Mouse (Mus musculus) lung, embryonic 14.5 days (tissue): ENCODE results near the gene Rasgef1b. TPM values are rescaled to one million over a fixed set of nuclear protein-coding genes. Genes with fewer than 3 reads are reported as not detected.

Experiments
- ATAC-seq: fragments of 200-750 bp; cut with Nextera tagmentation; 2 replicates; pipeline ENCODE4 v1.8.0; 2017; ENCODE audit warnings: mild to moderate bottlenecking, moderate TSS enrichment, moderate library complexity; ENCODE audit not compliant: insufficient read depth
- DNase-seq: peaks from one replicate; pipeline ENCODE4 v3.0.0-alpha.2; 2015
- H3K27ac ChIP-seq: fragments of 300-500 bp; sonication (generic); 2 replicates; pipeline ENCODE4 v1.5.1; 2014; ENCODE audit warnings: low read depth, mild to moderate bottlenecking, moderate library complexity
- H3K27me3 ChIP-seq: fragments of 300-500 bp; sonication (generic); 2 replicates; pipeline ENCODE4 v1.6.1; 2014; ENCODE audit warnings: low read length, control low read depth; ENCODE audit not compliant: insufficient read depth
- H3K36me3 ChIP-seq: fragments of 300-500 bp; sonication (generic); 2 replicates; pipeline ENCODE4 v1.6.1; 2014; ENCODE audit warnings: control low read depth; ENCODE audit not compliant: insufficient read depth
- H3K4me1 ChIP-seq: fragments of 300-500 bp; sonication (generic); 2 replicates; pipeline ENCODE4 v1.6.1; 2014; ENCODE audit warnings: antibody characterized with exemption, control low read depth; ENCODE audit not compliant: insufficient read depth
- H3K4me2 ChIP-seq: fragments of 300-500 bp; sonication (generic); 2 replicates; pipeline ENCODE4 v1.6.1; 2014; ENCODE audit warnings: mild to moderate bottlenecking
- H3K4me3 ChIP-seq: fragments of 300-500 bp; sonication (generic); 2 replicates; pipeline ENCODE4 v1.5.1; 2014; ENCODE audit warnings: low read depth, low read length
- H3K9ac ChIP-seq: fragments of 300-500 bp; sonication (generic); 2 replicates; pipeline ENCODE4 v1.6.1; 2014
- H3K9me3 ChIP-seq: fragments of 300-500 bp; sonication (generic); 2 replicates; pipeline ENCODE4 v1.6.1; 2016; ENCODE audit warnings: low read depth, low read length, control low read depth
- CTCF ChIP-seq: IDR thresholded peaks from 2 replicates; pipeline ENCODE4 v1.5.1; 2016; ENCODE audit warnings: antibody characterized with exemption, low read depth
- WGBS: fragments of 180-500 bp; shearing (Covaris S2); extraction: QIAGEN DNeasy Blood & Tissue Kit; methylation state at CpG from one replicate; pipeline ENCODE4 v1.1.7; 2014; 5-methylcytosine and 5-hydroxymethylcytosine counted together
- polyA plus RNA-seq: library from polyadenylated mRNA; unstranded; fragments of >200 nt; fragmentation: Nextera tagmentation; extraction: Ambion mirVana; gene quantifications from 2 replicates; pipeline ENCODE4 v1.2.1, GENCODE M21; 2014

Gene Rasgef1b
- polyA plus RNA-seq, 1 experiment from 2014 or later, result 15.9 TPM

- no peak for TF ChIP-seq CTCF
- ATAC-seq, result peak; percentile 84; the same call in 1 of the 2 replicates
- Histone ChIP-seq H3K4me2 (peak overlapping the region; percentile 64), H3K27me3 (no peaks in the 10 kb centered on the region), H3K4me3 (peak overlapping the region; percentile 28), H3K4me1 (peaks cover 4% of the 10 kb centered on the region; the same call in 1 of the 2 replicates), H3K9me3 (no peaks in the 10 kb centered on the region), H3K27ac (peak overlapping the region; percentile 44), H3K36me3 (no peaks in the 10 kb centered on the region), H3K9ac (peak overlapping the region; percentile 48)
- DNase-seq, result peak; percentile 72
- WGBS, result 11% methylated on average over 15 of the region's 15 CpGs
Observed at GRCm38 (mm10) chr5:99339790-99340189, 389.1 kb downstream of the Rasgef1b start.

GRCm38 (mm10) chr5:99338826-99339225 lies 390.0 kb downstream of the Rasgef1b start:
- no peak for DNase-seq
- no peaks in the 10 kb centered on the region for H3K9me3 ChIP-seq
- WGBS, result 74% methylated on average over 6 of the region's 6 CpGs
- no peak overlapping the region for H3K4me3 ChIP-seq
- H3K27ac ChIP-seq, result no peak overlapping the region
- H3K9ac ChIP-seq, result no peak overlapping the region
- H3K27me3 ChIP-seq, result no peaks in the 10 kb centered on the region
- peaks cover 4% of the 10 kb centered on the region; the same call in 1 of the 2 replicates for H3K4me1 ChIP-seq
- H3K4me2 ChIP-seq, result no peak overlapping the region
- ATAC-seq, result no peak
- no peaks in the 10 kb centered on the region for H3K36me3 ChIP-seq
- no peak for TF ChIP-seq CTCF

GRCm38 (mm10) chr5:99336427-99336826 lies 392.4 kb downstream of the Rasgef1b start:
- Histone ChIP-seq H3K9ac (no peak overlapping the region), H3K4me3 (no peak overlapping the region), H3K36me3 (no peaks in the 10 kb centered on the region), H3K4me2 (no peak overlapping the region), H3K27ac (no peak overlapping the region), H3K4me1 (peaks cover 4% of the 10 kb centered on the region; the same call in 1 of the 2 replicates), H3K27me3 (no peaks in the 10 kb centered on the region), H3K9me3 (no peaks in the 10 kb centered on the region)
- no peak for TF ChIP-seq CTCF
- WGBS, result 63% methylated on average over 11 of the region's 11 CpGs
- ATAC-seq, result no peak
- DNase-seq, result no peak

- no peak overlapping the region for H3K4me3 ChIP-seq
- no peaks in the 10 kb centered on the region for H3K4me1 ChIP-seq
- WGBS, result 78% methylated on average over 5 of the region's 5 CpGs
- no peak for ATAC-seq
- H3K9ac ChIP-seq, result no peak overlapping the region
- no peaks in the 10 kb centered on the region for H3K27me3 ChIP-seq
- H3K27ac ChIP-seq, result no peak overlapping the region
- no peaks in the 10 kb centered on the region for H3K9me3 ChIP-seq
- DNase-seq, result no peak
- H3K36me3 ChIP-seq, result no peaks in the 10 kb centered on the region
- no peak overlapping the region for H3K4me2 ChIP-seq
- TF ChIP-seq CTCF, result no peak
Observed at GRCm38 (mm10) chr5:99334017-99334416, 394.8 kb downstream of the Rasgef1b start.

GRCm38 (mm10) chr5:99332021-99332420 lies 396.8 kb downstream of the Rasgef1b start:
- Histone ChIP-seq H3K9ac (no peak overlapping the region), H3K27me3 (no peaks in the 10 kb centered on the region), H3K4me3 (no peak overlapping the region), H3K27ac (no peak overlapping the region), H3K4me2 (no peak overlapping the region), H3K9me3 (no peaks in the 10 kb centered on the region), H3K36me3 (no peaks in the 10 kb centered on the region), H3K4me1 (0 out of 2 replicates have a peak, but pooled peaks cover 2% of the 10 kb centered on the region)
- DNase-seq (no peak), ATAC-seq (no peak)
- no peak for TF ChIP-seq CTCF
- 84% methylated on average over 2 of the region's 2 CpGs for WGBS

GRCm38 (mm10) chr5:99329065-99329464 lies 399.8 kb downstream of the Rasgef1b start:
- no peak overlapping the region for H3K4me2 ChIP-seq
- peak; percentile 31; the same call in 1 of the 2 replicates for ATAC-seq
- no peak for TF ChIP-seq CTCF

GRCm38 (mm10) chr5:99327019-99327418 lies 401.8 kb downstream of the Rasgef1b start:
- 77% methylated on average over 2 of the region's 2 CpGs for WGBS
- TF ChIP-seq CTCF, result no peak
- Histone ChIP-seq H3K27me3 (no peaks in the 10 kb centered on the region), H3K4me3 (no peak overlapping the region), H3K4me1 (0 out of 2 replicates have a peak, but pooled peaks cover 2% of the 10 kb centered on the region), H3K36me3 (no peaks in the 10 kb centered on the region), H3K4me2 (no peak overlapping the region), H3K9ac (no peak overlapping the region), H3K9me3 (no peaks in the 10 kb centered on the region), H3K27ac (no peak overlapping the region)
- ATAC-seq (no peak), DNase-seq (no peak)

More at GRCm38 (mm10) chr5:99329065-99329464, 399.8 kb downstream of the Rasgef1b start:
- peak; percentile 51 for DNase-seq
- 51% methylated on average over 6 of the region's 6 CpGs for WGBS
- H3K36me3 ChIP-seq, result no peaks in the 10 kb centered on the region
- no peak overlapping the region for H3K27ac ChIP-seq
- no peaks in the 10 kb centered on the region for H3K9me3 ChIP-seq
- H3K27me3 ChIP-seq, result no peaks in the 10 kb centered on the region
- no peak overlapping the region for H3K4me3 ChIP-seq
- H3K4me1 ChIP-seq, result 0 out of 2 replicates have a peak, but pooled peaks cover 2% of the 10 kb centered on the region
- no peak overlapping the region for H3K9ac ChIP-seq
